ENCODE assay signal across 21 mouse cellular contexts in genomic region chr4:62836875-62837274, GRCm38 (mm10).
"Had no signal": no experiment of that assay in that cellular context is flagged by ENCODE, and none has a peak within 500 bp of the region (broad histone marks: within the 10 kb centered on the region; RNA-seq: fewer than 3 reads in every experiment).

No protein-coding gene starts in this region.

- ATAC-seq: intestine, embryonic 16.5 days; liver, postnatal 0 days; lung, postnatal 0 days; midbrain, embryonic 15.5 days had no signal

- H3K27me3 ChIP-seq: limb, embryonic 12.5 days; limb, embryonic 15.5 days; midbrain, embryonic 12.5 days; midbrain, embryonic 15.5 days; neural tube, embryonic 12.5 days; neural tube, embryonic 15.5 days had no signal

- H3K9ac ChIP-seq: limb, embryonic 12.5 days; limb, embryonic 15.5 days; liver, embryonic 14.5 days; liver, postnatal 0 days; lung, embryonic 14.5 days; midbrain, embryonic 12.5 days; midbrain, embryonic 15.5 days; neural tube, embryonic 12.5 days; neural tube, embryonic 15.5 days had no signal

- H3K27ac ChIP-seq: limb, embryonic 12.5 days; limb, embryonic 15.5 days; liver, embryonic 14.5 days; macrophage; midbrain, embryonic 12.5 days; midbrain, embryonic 15.5 days; neural tube, embryonic 12.5 days; neural tube, embryonic 15.5 days; stomach, postnatal 0 days had no signal

- H3K4me2 ChIP-seq: limb, embryonic 12.5 days; limb, embryonic 15.5 days; liver, embryonic 11.5 days; lung, embryonic 14.5 days; midbrain, embryonic 12.5 days; midbrain, embryonic 15.5 days; neural tube, embryonic 12.5 days; neural tube, embryonic 15.5 days had no signal

- H3K4me3 ChIP-seq: limb, embryonic 12.5 days; limb, embryonic 15.5 days; midbrain, embryonic 12.5 days; midbrain, embryonic 15.5 days; neural tube, embryonic 12.5 days; neural tube, embryonic 15.5 days had no signal

- H3K9me3 ChIP-seq: limb, embryonic 12.5 days; limb, embryonic 15.5 days; midbrain, embryonic 12.5 days; midbrain, embryonic 15.5 days; neural tube, embryonic 12.5 days; neural tube, embryonic 15.5 days had no signal

- DNase-seq: left cerebral cortex, postnatal 4 days; liver, postnatal 0 days; lung, embryonic 14.5 days; right cerebral cortex, adult 18-20 months; right cerebral cortex, postnatal 14 days; right cerebral cortex, postnatal 4 days; thymus, adult 2 months; thymus, postnatal 14 days; thymus, postnatal 4 days had no signal

- H3K36me3 ChIP-seq: limb, embryonic 12.5 days; limb, embryonic 15.5 days; midbrain, embryonic 12.5 days; midbrain, embryonic 15.5 days; neural tube, embryonic 12.5 days; neural tube, embryonic 15.5 days had no signal
